Mouse (Mus musculus): ENCODE measurements at regions not wholly inside any gene's neighbourhood (a gene's known extent, or its start where the extent isn't known, plus 50 kb on each side); places are given as distances from the start of the nearest gene placed in this dataset.

DNA sequence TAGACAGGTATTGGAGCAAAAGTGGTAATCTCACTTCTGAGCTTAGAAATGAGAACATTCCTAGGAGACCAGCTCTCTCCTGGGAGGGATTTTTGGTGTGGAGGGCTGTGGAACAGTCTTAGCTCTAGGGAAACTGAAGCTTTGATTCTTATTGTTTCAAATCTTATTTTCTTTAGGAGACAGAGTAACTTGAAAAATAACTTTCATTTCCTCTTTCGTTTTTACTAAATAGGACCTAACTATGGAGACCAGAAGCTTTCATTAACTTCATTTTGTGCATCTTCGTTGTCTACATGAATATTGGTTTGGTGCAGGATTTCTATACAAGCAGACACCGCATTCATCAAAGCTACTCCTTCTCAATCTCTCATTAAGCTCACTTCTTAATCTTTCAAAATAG is 1010.5 kb upstream of the Msl3l2 start:
- no peaks in the 10 kb centered on the region for H3K9me3 ChIP-seq (ENCODE audit: control insufficient read depth, low read length)
- H3K36me3 ChIP-seq (ENCODE audit: control insufficient read depth, insufficient read depth, low read length), result no peaks in the 10 kb centered on the region
- H3K27me3 ChIP-seq (ENCODE audit: control insufficient read depth, insufficient read depth, low read length), result no peaks in the 10 kb centered on the region
- 86% methylated on average over 3 of the region's 3 CpGs for WGBS
- no peak overlapping the region for H3K4me2 ChIP-seq (replicated peaks; ENCODE audit: low read depth, low read length)
- H3K9ac ChIP-seq (ENCODE audit: low read depth, low read length), result no peak overlapping the region
- ATAC-seq (ENCODE audit: low FRiP score, low TSS enrichment), result no peak
- no peaks in the 10 kb centered on the region for H3K4me1 ChIP-seq (ENCODE audit: control insufficient read depth, insufficient read depth, low read length)
- H3K4me3 ChIP-seq (ENCODE audit: low read length), result no peak overlapping the region
- H3K27ac ChIP-seq (ENCODE audit: low read depth, low read length), result no peak overlapping the region

- H3K4me1 ChIP-seq (ENCODE audit: control insufficient read depth, insufficient read depth, low read length), result no peaks in the 10 kb centered on the region
- WGBS, result 92% methylated on average over 5 of the region's 5 CpGs
- H3K9me3 ChIP-seq (ENCODE audit: control insufficient read depth, low read length), result no peaks in the 10 kb centered on the region
- H3K27me3 ChIP-seq (ENCODE audit: control insufficient read depth, insufficient read depth, low read length), result no peaks in the 10 kb centered on the region
- no peak overlapping the region for H3K4me2 ChIP-seq (replicated peaks; ENCODE audit: low read depth, low read length)
- H3K9ac ChIP-seq (ENCODE audit: low read depth, low read length), result no peak overlapping the region
- H3K36me3 ChIP-seq (ENCODE audit: control insufficient read depth, insufficient read depth, low read length), result no peaks in the 10 kb centered on the region
- no peak for ATAC-seq (ENCODE audit: low FRiP score, low TSS enrichment)
- no peak overlapping the region for H3K27ac ChIP-seq (ENCODE audit: low read depth, low read length)
- no peak overlapping the region for H3K4me3 ChIP-seq (ENCODE audit: low read length)
These were observed 1009.5 kb upstream of the Msl3l2 start for GRCm38 (mm10) chr10:55097225-55097624.

- ATAC-seq (ENCODE audit: low FRiP score, low TSS enrichment), result no peak
These were observed 1008.4 kb upstream of the Msl3l2 start for GRCm38 (mm10) chr10:55098278-55098677.

GRCm38 (mm10) chr10:55112217-55112616 is 994.5 kb upstream of the Msl3l2 start:
- Histone ChIP-seq H3K9ac (ENCODE audit: low read depth, low read length) (no peak overlapping the region), H3K36me3 (ENCODE audit: control insufficient read depth, insufficient read depth, low read length) (no peaks in the 10 kb centered on the region), H3K9me3 (ENCODE audit: control insufficient read depth, low read length) (no peaks in the 10 kb centered on the region), H3K27ac (ENCODE audit: low read depth, low read length) (no peak overlapping the region), H3K27me3 (ENCODE audit: control insufficient read depth, insufficient read depth, low read length) (no peaks in the 10 kb centered on the region), H3K4me1 (ENCODE audit: control insufficient read depth, insufficient read depth, low read length) (no peaks in the 10 kb centered on the region), H3K4me3 (ENCODE audit: low read length) (no peak overlapping the region), H3K4me2 (replicated peaks; ENCODE audit: low read depth, low read length) (no peak overlapping the region)
- 75% methylated on average over 2 of the region's 2 CpGs for WGBS
- ATAC-seq (ENCODE audit: low FRiP score, low TSS enrichment), result no peak

More at GRCm38 (mm10) chr10:55098278-55098677, 1008.4 kb upstream of the Msl3l2 start:
- H3K9ac ChIP-seq (ENCODE audit: low read depth, low read length), result no peak overlapping the region
- H3K36me3 ChIP-seq (ENCODE audit: control insufficient read depth, insufficient read depth, low read length), result no peaks in the 10 kb centered on the region
- H3K4me1 ChIP-seq (ENCODE audit: control insufficient read depth, insufficient read depth, low read length), result no peaks in the 10 kb centered on the region
- H3K4me3 ChIP-seq (ENCODE audit: low read length), result no peak overlapping the region
- H3K4me2 ChIP-seq (replicated peaks; ENCODE audit: low read depth, low read length), result no peak overlapping the region
- no peaks in the 10 kb centered on the region for H3K27me3 ChIP-seq (ENCODE audit: control insufficient read depth, insufficient read depth, low read length)
- no peaks in the 10 kb centered on the region for H3K9me3 ChIP-seq (ENCODE audit: control insufficient read depth, low read length)
- H3K27ac ChIP-seq (ENCODE audit: low read depth, low read length), result no peak overlapping the region

GRCm38 (mm10) chr10:55148190-55148589 is 958.5 kb upstream of the Msl3l2 start:
- H3K9ac ChIP-seq (ENCODE audit: low read depth, low read length), result no peak overlapping the region
- no peaks in the 10 kb centered on the region for H3K27me3 ChIP-seq (ENCODE audit: control insufficient read depth, insufficient read depth, low read length)
- no peaks in the 10 kb centered on the region for H3K4me1 ChIP-seq (ENCODE audit: control insufficient read depth, insufficient read depth, low read length)
- no peak for ATAC-seq (ENCODE audit: low FRiP score, low TSS enrichment)
- no peak overlapping the region for H3K4me3 ChIP-seq (ENCODE audit: low read length)
- no peak overlapping the region for H3K4me2 ChIP-seq (replicated peaks; ENCODE audit: low read depth, low read length)
- no peaks in the 10 kb centered on the region for H3K9me3 ChIP-seq (ENCODE audit: control insufficient read depth, low read length)
- H3K27ac ChIP-seq (ENCODE audit: low read depth, low read length), result no peak overlapping the region
- 78% methylated on average over 3 of the region's 3 CpGs for WGBS
- H3K36me3 ChIP-seq (ENCODE audit: control insufficient read depth, insufficient read depth, low read length), result no peaks in the 10 kb centered on the region

- H3K27ac ChIP-seq (ENCODE audit: low read depth, low read length), result no peak overlapping the region
- H3K9ac ChIP-seq (ENCODE audit: low read depth, low read length), result no peak overlapping the region
- ATAC-seq (ENCODE audit: low FRiP score, low TSS enrichment), result no peak
- H3K4me2 ChIP-seq (replicated peaks; ENCODE audit: low read depth, low read length), result no peak overlapping the region
- no peaks in the 10 kb centered on the region for H3K4me1 ChIP-seq (ENCODE audit: control insufficient read depth, insufficient read depth, low read length)
- H3K9me3 ChIP-seq (ENCODE audit: control insufficient read depth, low read length), result no peaks in the 10 kb centered on the region
- H3K4me3 ChIP-seq (ENCODE audit: low read length), result no peak overlapping the region
- H3K27me3 ChIP-seq (ENCODE audit: control insufficient read depth, insufficient read depth, low read length), result no peaks in the 10 kb centered on the region
- H3K36me3 ChIP-seq (ENCODE audit: control insufficient read depth, insufficient read depth, low read length), result no peaks in the 10 kb centered on the region
These were observed 914.5 kb upstream of the Msl3l2 start for GRCm38 (mm10) chr10:55192176-55192575.

- H3K27me3 ChIP-seq (ENCODE audit: control insufficient read depth, insufficient read depth, low read length), result no peaks in the 10 kb centered on the region
These were observed 912.6 kb upstream of the Msl3l2 start for GRCm38 (mm10) chr10:55194144-55194543.

GRCm38 (mm10) chr10:55195266-55195665 is 911.5 kb upstream of the Msl3l2 start:
- Histone ChIP-seq H3K4me1 (ENCODE audit: control insufficient read depth, insufficient read depth, low read length) (no peaks in the 10 kb centered on the region), H3K9me3 (ENCODE audit: control insufficient read depth, low read length) (no peaks in the 10 kb centered on the region), H3K27me3 (ENCODE audit: control insufficient read depth, insufficient read depth, low read length) (no peaks in the 10 kb centered on the region), H3K4me3 (ENCODE audit: low read length) (no peak overlapping the region), H3K27ac (ENCODE audit: low read depth, low read length) (no peak overlapping the region), H3K36me3 (ENCODE audit: control insufficient read depth, insufficient read depth, low read length) (no peaks in the 10 kb centered on the region), H3K4me2 (replicated peaks; ENCODE audit: low read depth, low read length) (no peak overlapping the region), H3K9ac (ENCODE audit: low read depth, low read length) (no peak overlapping the region)
- peak; percentile 87 for ATAC-seq (ENCODE audit: low FRiP score, low TSS enrichment)
- 21% methylated on average over 3 of the region's 3 CpGs for WGBS

More at GRCm38 (mm10) chr10:55194144-55194543, 912.6 kb upstream of the Msl3l2 start:
- Histone ChIP-seq H3K4me3 (ENCODE audit: low read length) (no peak overlapping the region), H3K27ac (ENCODE audit: low read depth, low read length) (no peak overlapping the region), H3K4me2 (replicated peaks; ENCODE audit: low read depth, low read length) (no peak overlapping the region), H3K36me3 (ENCODE audit: control insufficient read depth, insufficient read depth, low read length) (no peaks in the 10 kb centered on the region), H3K9me3 (ENCODE audit: control insufficient read depth, low read length) (no peaks in the 10 kb centered on the region), H3K4me1 (ENCODE audit: control insufficient read depth, insufficient read depth, low read length) (no peaks in the 10 kb centered on the region), H3K9ac (ENCODE audit: low read depth, low read length) (no peak overlapping the region)
- 75% methylated on average over 1 of the region's 1 CpGs for WGBS
- ATAC-seq (ENCODE audit: low FRiP score, low TSS enrichment), result no peak

DNA sequence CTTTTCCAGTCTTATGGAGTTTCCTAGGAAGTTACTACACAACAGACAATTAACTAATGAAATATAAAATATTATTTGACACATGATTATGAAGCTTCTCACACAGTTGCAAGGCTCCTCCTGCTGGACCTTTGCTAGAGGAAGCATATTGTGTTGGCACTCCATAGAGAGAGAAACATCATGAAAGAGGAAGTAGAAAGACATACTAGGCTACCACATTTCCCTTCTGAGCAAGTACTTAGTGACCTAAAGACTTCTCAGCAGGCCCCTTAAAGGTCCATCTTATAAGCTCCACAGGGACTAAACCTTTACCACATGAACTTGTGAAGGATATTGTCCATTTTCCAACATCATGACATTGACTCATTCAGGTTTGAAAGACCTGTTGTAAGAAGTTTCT is 869.6 kb upstream of the Msl3l2 start:
- Histone ChIP-seq H3K4me3 (ENCODE audit: low read length) (no peak overlapping the region), H3K9me3 (ENCODE audit: control insufficient read depth, low read length) (no peaks in the 10 kb centered on the region), H3K27me3 (ENCODE audit: control insufficient read depth, insufficient read depth, low read length) (no peaks in the 10 kb centered on the region), H3K4me1 (ENCODE audit: control insufficient read depth, insufficient read depth, low read length) (no peaks in the 10 kb centered on the region), H3K4me2 (replicated peaks; ENCODE audit: low read depth, low read length) (no peak overlapping the region), H3K9ac (ENCODE audit: low read depth, low read length) (no peak overlapping the region), H3K27ac (ENCODE audit: low read depth, low read length) (no peak overlapping the region), H3K36me3 (ENCODE audit: control insufficient read depth, insufficient read depth, low read length) (no peaks in the 10 kb centered on the region)
- no peak for ATAC-seq (ENCODE audit: low FRiP score, low TSS enrichment)

DNA sequence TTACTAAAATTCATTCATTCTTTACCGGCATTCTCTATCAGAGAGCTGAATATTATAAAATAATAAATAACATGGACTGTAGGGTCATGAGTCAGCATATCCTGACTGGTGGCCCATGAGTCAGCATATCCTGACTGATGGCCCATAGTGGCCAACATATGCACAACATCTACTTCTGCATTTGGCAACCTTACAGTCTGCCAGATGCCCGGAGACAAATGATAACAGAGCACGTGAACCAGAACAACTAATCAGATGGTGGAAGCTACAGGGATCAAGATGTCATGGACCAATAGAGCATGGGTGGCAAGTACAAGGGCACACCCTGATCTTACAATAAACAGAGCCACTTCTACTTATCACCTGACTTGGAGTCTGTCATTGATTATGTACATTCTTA is 849.4 kb upstream of the Msl3l2 start:
- Histone ChIP-seq H3K27me3 (ENCODE audit: control insufficient read depth, insufficient read depth, low read length) (no peaks in the 10 kb centered on the region), H3K9me3 (ENCODE audit: control insufficient read depth, low read length) (no peaks in the 10 kb centered on the region), H3K36me3 (ENCODE audit: control insufficient read depth, insufficient read depth, low read length) (no peaks in the 10 kb centered on the region), H3K4me2 (replicated peaks; ENCODE audit: low read depth, low read length) (no peak overlapping the region), H3K9ac (ENCODE audit: low read depth, low read length) (no peak overlapping the region), H3K27ac (ENCODE audit: low read depth, low read length) (no peak overlapping the region), H3K4me3 (ENCODE audit: low read length) (no peak overlapping the region), H3K4me1 (ENCODE audit: control insufficient read depth, insufficient read depth, low read length) (no peaks in the 10 kb centered on the region)
- 69% methylated on average over 3 of the region's 3 CpGs for WGBS
- no peak for ATAC-seq (ENCODE audit: low FRiP score, low TSS enrichment)
